Mouse (Mus musculus) thymus, postnatal 14 days (tissue): Measurements from ENCODE around the gene Trim30a.
"Not testable (repeated sequence)": the region's sequence is repeated elsewhere in the genome, so short reads cannot be mapped to it uniquely, and the experiment has no call there.

Source experiments
- DNase-seq: peaks from one replicate; pipeline ENCODE4 v3.0.0; 2021

Gene Trim30a

DNA sequence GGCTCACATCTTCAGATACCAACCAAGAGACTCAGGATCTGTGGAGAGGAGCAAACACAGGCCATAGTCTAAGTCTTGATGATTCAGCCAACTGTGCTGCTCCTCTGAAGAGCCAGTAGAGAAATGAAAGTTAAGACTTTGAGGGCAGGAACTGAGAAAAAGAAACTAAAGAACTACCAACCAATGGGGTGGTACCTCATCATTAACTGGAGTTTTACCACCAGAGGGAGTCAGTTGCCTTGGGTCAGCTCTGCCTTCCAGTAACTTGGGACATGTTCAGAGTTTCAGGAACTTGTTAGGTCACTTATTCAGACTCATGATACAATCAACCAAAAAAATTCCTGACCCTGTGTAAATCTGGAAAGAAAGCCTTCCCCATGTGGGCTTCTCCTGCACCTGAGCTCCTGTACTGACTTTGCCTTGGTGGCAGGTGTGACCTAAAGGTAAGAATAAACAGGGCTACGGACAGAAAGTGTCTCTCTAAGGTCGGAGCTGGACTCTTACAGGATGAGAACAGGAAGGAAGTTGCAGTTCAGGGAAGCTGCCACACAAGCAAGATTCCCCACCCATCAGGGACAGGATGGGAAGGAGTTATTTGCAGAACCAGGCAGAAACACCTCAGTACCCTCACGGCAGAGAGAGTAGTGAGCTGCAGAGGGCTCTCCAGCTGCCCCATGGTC lies at the start of gene Trim30a:
TSS of gene Trim30a (minus strand) at position 129 of the 680 bp plus-strand sequence.
- DNase-seq: no peak

DNA sequence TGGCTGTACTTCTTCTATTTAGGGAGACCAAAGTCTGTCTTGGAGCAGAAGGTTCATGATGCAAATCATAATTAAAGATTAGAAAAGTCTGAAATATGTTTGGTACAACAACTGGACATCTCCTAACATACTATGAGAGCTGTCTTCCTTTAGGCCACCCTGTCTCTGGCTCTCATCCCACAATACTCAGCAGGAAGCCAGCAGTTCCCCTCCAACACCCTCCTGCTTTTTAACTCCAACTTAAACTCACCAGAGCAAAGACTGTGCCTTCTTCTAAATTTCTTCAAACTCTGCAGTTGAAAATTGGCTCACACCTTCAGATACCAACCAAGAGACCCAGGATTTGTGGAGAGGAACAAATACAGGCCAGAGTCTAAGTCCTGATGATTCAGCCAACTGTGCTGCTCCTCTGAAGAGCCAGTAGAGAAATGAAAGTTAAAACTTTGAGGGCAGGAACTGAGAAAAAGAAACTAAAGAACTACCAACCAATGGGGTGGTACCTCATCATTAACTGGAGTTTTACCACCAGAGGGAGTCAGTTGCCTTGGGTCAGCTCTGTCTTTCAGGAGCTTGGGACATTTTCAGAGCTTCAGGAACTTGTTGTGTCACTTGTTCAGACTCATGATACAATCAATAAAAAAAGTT lies 42.5 kb upstream of the Trim30a start, which contains the start of gene Trim30d:
TSS of gene Trim30d (minus strand) at position 429 of the 645 bp plus-strand sequence.
- not testable (repeated sequence) for DNase-seq

DNA sequence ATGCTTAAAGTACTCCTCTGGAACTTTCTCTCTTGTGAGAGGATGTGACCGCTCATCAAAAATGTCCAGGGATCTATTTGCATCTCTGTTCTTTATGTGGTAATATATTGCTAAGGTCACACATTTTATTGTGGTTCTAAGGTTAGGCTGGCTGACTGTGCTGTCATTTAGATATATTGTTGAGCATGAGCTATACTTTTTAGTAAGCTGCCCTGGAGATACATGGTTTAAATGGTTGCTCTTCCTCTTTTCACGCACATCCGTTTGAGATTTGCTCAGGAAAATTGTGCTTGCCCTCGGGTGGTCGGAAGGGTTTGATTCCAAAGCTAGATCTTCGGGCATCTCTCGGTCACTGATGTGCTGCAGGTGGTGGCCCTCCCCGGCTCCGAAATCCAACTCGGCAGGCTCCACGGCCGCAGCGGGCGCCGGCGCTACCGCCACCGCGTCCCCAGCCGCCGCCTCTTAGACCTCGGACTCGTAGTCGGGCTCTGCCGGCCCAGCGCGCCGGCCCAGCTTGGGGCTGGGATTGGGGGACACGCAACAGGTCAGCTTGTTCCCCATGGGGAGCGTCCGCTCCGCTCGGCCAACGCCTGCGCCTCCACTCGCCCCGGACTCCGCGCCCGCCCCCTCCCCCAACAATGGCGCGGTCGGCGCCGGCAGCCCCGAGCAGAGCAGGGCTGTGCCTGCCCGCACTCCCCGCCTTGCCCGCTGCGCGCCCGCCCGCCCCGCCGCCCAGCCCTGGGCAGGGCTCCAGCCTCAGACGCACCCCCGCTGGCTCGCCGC lies 36.8 kb upstream of the Trim30a start:
- no peak for DNase-seq

DNA sequence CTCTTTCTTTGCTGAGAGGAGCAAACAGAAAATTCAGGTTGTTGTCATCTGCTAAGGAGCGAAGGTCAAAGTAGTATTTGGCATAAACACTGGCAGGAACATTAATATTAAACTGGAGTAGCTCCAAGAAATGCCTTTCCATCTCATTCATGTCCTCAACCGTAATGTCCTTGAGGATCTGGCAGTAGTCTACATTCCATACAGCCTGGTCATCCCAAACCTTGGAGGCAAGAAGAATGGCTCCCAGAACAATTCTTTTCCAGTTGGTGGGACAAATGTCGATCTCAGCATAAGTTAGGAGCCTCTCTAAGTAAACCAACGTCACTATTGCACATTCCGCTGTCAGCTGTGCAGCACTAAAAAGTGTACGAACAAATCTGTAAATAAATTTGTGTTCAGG lies 36.2 kb upstream of the Trim30a start:
- not testable (repeated sequence) for DNase-seq

DNA sequence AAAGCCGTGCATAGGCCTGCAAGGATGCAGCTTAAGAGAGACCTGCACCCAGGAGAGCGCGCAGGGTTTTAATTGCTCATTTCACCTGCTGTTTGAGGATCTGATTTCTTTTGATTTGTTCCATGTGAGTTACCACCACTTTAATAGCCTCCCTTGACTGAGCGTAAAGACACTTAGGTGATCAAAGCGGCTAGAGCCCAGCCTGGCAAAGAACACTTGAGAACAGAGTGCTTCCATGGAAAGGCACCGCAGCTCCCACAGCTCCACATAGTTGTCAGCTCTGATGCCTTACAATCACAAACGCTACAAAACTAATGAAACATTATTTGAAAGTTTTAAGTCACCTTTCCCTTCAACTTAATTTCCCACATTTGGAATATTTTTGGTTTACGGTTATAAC lies 34.5 kb upstream of the Trim30a start:
- DNase-seq: not testable (repeated sequence)

DNA sequence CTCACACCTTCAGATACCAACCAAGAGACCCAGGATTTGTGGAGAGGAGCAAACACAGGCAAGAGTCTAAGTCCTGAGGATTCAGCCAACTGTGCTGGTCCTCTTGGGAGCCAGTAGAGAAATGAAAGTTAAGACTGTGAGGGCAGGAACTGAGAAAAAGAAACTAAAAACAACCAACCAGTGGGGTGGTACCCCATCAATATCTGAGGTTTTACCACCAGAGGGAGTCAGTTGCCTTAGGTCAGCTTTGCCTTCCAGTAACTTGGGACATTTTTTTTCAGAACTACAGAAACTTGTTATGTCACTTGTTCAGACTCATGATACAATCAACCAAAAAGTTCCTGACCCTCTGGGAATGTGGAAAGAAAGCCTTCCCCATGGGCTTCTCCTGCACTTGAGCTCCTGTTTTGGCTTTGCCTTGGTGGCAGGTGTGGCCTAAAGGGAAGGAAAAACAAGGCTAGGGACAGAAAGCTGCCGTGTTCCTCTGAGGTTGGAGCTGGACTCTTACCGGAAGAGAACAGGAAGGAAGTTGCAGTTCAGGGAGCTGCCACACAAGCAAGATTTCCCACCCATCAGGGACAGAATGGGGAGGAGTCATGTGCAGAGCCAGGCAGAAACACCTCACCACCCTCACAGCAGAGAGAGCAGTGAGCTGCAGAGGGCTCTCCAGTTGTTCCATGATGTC lies 18.9 kb downstream of the Trim30a start:
- peak; percentile 63 for DNase-seq

DNA sequence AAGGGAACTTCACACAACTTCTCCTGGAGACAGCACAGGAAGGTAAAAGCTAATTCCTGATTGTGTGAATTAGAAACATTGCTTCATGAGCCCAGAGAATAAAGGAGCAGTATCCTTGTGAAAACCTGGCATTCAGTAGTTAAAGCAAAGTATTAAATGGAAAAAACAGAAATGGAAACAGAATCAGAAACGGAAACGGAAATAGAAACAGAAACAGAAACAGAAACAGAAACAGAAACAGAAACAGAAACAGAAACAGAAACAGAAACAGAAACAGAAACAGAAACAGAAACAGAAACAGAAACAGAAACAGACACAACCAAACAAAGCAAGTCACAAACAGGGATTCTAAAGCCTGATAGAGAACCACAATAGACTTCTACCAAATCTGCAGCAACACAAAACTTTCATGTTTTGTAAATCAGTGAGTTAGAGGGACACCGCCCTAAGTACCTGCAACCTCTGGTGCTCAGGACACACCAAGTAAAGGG lies 60.5 kb downstream of the Trim30a start:
- DNase-seq: no peak

- no peak for DNase-seq
Observed at GRCm38 (mm10) chr7:104401140-104401539, 63.9 kb downstream of the Trim30a start.

GRCm38 (mm10) chr7:104400698-104401097 lies 64.3 kb downstream of the Trim30a start, which contains the start of gene Trim30c:
Gene Trim30c (minus strand): TSS chr7:104400837.
- DNase-seq: no peak

DNA sequence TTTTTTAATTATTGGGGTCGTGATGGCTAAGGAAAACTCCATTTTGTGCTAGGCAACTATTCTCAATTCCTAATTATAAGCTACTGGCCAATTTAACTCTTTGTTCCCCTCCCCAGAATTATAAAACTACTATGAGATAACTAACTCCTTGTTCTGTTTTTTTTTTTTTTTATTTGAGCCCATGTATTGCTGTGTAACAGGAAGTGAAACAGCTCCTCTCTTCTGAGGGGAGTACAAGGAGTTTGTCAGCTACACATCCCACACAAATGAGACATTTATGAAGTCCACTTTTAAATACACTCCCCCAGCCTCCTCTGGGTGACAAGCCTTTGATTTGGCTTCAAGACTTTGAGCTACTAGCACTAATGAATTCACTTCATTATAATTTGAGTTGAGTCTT lies 66.5 kb downstream of the Trim30a start:
- DNase-seq: no peak

DNA sequence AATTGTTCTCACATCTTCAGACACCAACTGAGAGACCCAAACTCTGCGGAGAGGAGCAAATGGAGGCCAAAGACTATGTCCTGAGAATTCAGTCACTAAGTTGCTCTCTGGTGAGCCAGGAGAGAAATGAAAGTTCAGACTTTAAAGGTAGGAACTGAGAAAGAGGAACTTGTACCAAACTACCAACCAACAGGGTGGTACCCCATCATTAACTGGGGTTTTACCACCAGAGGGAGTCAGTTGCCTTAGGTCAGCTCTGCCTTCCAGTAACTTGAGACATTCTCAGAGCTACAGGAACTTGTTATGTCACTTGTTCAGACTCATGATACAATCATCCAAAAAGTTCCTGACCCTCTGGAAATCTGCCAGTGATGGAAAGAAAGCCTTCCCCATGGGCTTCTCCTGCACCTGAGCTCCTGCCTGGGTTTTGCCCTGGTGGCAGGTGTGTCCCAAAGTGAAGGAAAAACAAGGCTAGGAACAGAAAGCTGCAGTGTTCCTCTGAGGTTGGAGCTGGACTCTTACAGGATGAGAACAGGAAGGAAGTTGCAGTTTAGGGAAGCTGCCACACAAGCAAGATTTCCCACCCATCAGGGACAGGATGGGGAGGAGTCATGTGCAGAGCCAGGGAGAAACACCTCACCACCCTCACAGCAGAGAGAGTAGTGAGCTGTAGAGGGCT lies 95.1 kb downstream of the Trim30a start, which contains the start of gene Trim30b:
TSS of gene Trim30b (minus strand) at position 149 of the 679 bp plus-strand sequence.
- DNase-seq: peak; percentile 45

DNA sequence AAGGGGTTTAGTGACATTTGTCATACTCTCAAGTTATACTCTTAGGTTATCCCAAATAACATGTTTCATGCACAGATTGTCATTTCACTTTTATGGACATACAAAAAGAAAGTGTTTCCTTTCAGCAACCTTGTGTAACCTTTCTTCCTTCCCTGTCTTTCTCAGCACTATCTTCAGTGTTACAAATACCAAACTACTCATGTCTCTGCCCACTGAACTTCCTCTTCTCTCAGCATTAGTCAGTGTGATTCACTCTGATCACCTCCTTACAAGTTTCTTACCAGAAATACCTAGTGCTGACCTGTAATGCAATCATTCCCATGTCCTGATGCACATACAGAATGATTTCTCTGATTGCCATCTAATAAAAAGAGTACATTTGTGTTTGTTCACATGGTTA lies 98.7 kb downstream of the Trim30a start:
- no peak for DNase-seq
